Mouse (Mus musculus) retina, embryonic 14.5 days (tissue): ENCODE results near the gene Eepd1.

ENCODE experiments used
- DNase-seq: peaks from one replicate; pipeline ENCODE4 v3.0.0-alpha.2; 2015; ENCODE audit warnings: low spot score

The Eepd1 gene

GRCm38 (mm10) chr9:25535487-25535886 lies 54.1 kb downstream of the Eepd1 start:
- DNase-seq, result no peak

- DNase-seq, result no peak
These were observed 58.1 kb downstream of the Eepd1 start for GRCm38 (mm10) chr9:25539461-25539860.

GRCm38 (mm10) chr9:25541355-25541754 lies 60.0 kb downstream of the Eepd1 start:
- DNase-seq, result no peak

GRCm38 (mm10) chr9:25545212-25545611 lies 63.9 kb downstream of the Eepd1 start:
- DNase-seq, result no peak

- DNase-seq, result no peak
These were observed 68.0 kb downstream of the Eepd1 start for GRCm38 (mm10) chr9:25549130-25550060.

- no peak for DNase-seq
These were observed 68.8 kb downstream of the Eepd1 start for GRCm38 (mm10) chr9:25550196-25550595.

- DNase-seq, result no peak
These were observed 71.2 kb downstream of the Eepd1 start for GRCm38 (mm10) chr9:25552532-25552931.

GRCm38 (mm10) chr9:25554246-25554803 lies 73.0 kb downstream of the Eepd1 start:
- no peak for DNase-seq

- DNase-seq, result no peak
These were observed 73.9 kb downstream of the Eepd1 start for GRCm38 (mm10) chr9:25555261-25555660.

GRCm38 (mm10) chr9:25556008-25556407 lies 74.7 kb downstream of the Eepd1 start:
- no peak for DNase-seq

- no peak for DNase-seq
These were observed 76.0 kb downstream of the Eepd1 start for GRCm38 (mm10) chr9:25557378-25557777.

GRCm38 (mm10) chr9:25558834-25559233 lies 77.5 kb downstream of the Eepd1 start:
- DNase-seq, result no peak

GRCm38 (mm10) chr9:25560016-25560758 lies 78.8 kb downstream of the Eepd1 start:
- no peak for DNase-seq

GRCm38 (mm10) chr9:25561143-25561542 lies 79.8 kb downstream of the Eepd1 start:
- no peak for DNase-seq

GRCm38 (mm10) chr9:25563806-25564205 lies 82.5 kb downstream of the Eepd1 start:
- no peak for DNase-seq

- DNase-seq, result no peak
These were observed 85.7 kb downstream of the Eepd1 start for GRCm38 (mm10) chr9:25567071-25567470.

GRCm38 (mm10) chr9:25568783-25569182 lies 87.4 kb downstream of the Eepd1 start:
- DNase-seq, result no peak

GRCm38 (mm10) chr9:25570011-25570410 lies 88.7 kb downstream of the Eepd1 start:
- DNase-seq, result no peak

GRCm38 (mm10) chr9:25570436-25570835 lies 89.1 kb downstream of the Eepd1 start:
- no peak for DNase-seq

GRCm38 (mm10) chr9:25571381-25571780 lies 90.0 kb downstream of the Eepd1 start:
- DNase-seq, result no peak

GRCm38 (mm10) chr9:25573753-25574152 lies 92.4 kb downstream of the Eepd1 start:
- no peak for DNase-seq

- no peak for DNase-seq
These were observed 92.8 kb downstream of the Eepd1 start for GRCm38 (mm10) chr9:25574186-25574585.
